Mouse (Mus musculus) testis, adult 2 months (tissue): Measurements from ENCODE around the gene Cygb. TPM values are rescaled to one million over a fixed set of nuclear protein-coding genes. Genes with fewer than 3 reads are reported as not detected.

Experiments used
- H3K27ac ChIP-seq: fragments of 200-500 bp; 2 replicates; pipeline ENCODE4 v1.5.1; 2012; ENCODE audit warnings: low read depth, low read length; ENCODE audit not compliant: control insufficient read depth, insufficient read depth
- H3K27me3 ChIP-seq: fragments of 200-500 bp; 2 replicates; pipeline ENCODE4 v1.6.1; 2012; ENCODE audit warnings: mild to moderate bottlenecking, low read length, moderate library complexity; ENCODE audit not compliant: control insufficient read depth, insufficient read depth
- H3K36me3 ChIP-seq: fragments of 200-500 bp; 2 replicates; pipeline ENCODE4 v1.6.1; 2012; ENCODE audit warnings: mild to moderate bottlenecking, low read length; ENCODE audit not compliant: control insufficient read depth, insufficient read depth
- H3K4me1 ChIP-seq: fragments of 200-500 bp; 2 replicates; pipeline ENCODE4 v1.6.1; 2012; ENCODE audit warnings: low read length; ENCODE audit not compliant: control insufficient read depth, insufficient read depth
- H3K4me3 ChIP-seq: fragments of 200-500 bp; 2 replicates; pipeline ENCODE4 v1.5.1; 2012; ENCODE audit warnings: low read depth, mild to moderate bottlenecking, low read length, moderate library complexity, mixed read lengths; ENCODE audit not compliant: control insufficient read depth
- CTCF ChIP-seq: fragments of 200-500 bp; IDR thresholded peaks from 2 replicates; pipeline ENCODE4 v1.5.1; 2012; ENCODE audit warnings: low read depth, mild to moderate bottlenecking, inconsistent platforms, low read length, moderate library complexity; ENCODE audit not compliant: control insufficient read depth, insufficient read depth, insufficient replicate concordance
- POLR2A ChIP-seq: fragments of 200-500 bp; IDR thresholded peaks from 2 replicates; pipeline ENCODE4 v1.6.1; 2012; ENCODE audit warnings: low read depth, mild to moderate bottlenecking, inconsistent platforms, low read length, moderate library complexity; ENCODE audit not compliant: control insufficient read depth
- polyA plus RNA-seq: library from polyadenylated mRNA; depleted of rRNA; stranded (reverse); fragments of >200 nt; gene quantifications from 2 replicates; pipeline ENCODE4 v1.2.3, GENCODE M21; 2012

Cygb gene
- polyA plus RNA-seq, 1 experiment = 3.7 TPM

DNA sequence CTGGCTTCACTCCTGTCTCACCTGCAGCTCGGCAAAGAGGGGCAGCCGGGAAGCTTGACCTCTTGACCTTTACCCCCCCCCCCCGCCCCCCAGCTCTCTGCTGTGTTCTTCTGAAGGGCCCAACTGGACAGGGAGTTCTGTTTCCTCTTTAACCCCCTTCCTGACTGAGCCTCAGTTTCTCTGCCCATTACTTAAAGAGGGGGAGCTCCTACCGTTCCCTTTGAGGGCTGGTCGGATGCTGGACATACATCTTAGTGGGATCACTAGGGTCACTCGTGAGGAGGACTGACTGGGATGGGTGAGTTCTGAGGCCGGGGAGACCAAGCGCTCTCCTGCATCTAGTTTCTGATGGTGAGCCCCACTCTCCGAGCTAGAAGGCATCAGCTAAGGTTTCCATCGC, 879 bp downstream of the Cygb start, which contains the start of gene Prcd:
Gene Prcd, plus strand, starts transcription at position 301 of the 400 bp plus-strand sequence.
- H3K27ac ChIP-seq = no peak within 1 kb of the TSS
- no peaks in the 10 kb centered on the region for H3K27me3 ChIP-seq
- H3K36me3 ChIP-seq = no peaks in the 10 kb centered on the region
- H3K4me1 ChIP-seq = peaks cover 30% of the 10 kb centered on the region
- peak within 1 kb of the TSS; percentile 53 for H3K4me3 ChIP-seq
- TF ChIP-seq POLR2A (no peak), CTCF (no peak)

DNA sequence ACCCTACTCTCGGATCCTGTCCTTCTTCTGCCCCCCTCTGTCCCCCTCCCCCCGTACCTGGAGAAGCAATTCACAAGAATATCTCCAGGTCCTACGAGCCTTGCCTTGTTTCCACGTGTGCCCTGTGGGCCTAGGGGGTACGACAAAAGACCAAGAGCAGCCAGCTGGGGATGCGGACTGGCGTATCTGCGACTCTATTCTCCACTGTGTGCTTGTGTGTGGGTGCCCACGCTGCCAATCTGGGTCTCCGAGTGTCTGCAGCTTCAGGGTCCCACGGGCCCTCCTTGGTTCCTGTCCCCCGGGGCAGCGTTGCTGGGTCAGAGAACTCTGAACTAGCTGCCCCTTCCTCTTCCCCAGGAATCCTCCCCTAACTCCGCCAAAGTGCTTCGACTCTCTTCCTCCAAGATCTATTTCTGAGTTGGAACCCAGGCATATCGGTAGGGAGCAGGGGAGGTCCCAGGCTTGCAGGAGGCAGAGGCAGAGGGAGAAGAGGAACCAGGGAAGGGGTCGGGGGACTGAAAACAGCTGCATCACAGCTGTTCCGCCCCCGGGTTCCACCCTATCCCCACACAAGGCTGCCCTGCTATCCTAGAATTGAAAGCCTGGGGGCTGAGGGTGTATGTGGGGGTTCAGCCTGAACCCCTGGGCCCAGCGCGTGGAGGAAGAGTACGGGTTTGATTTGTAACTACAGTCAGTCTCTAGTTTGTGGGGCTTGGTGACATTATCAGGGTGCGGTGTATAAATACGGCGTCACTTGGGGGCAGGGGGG, 1.6 kb downstream of the Cygb start:
- H3K4me3 ChIP-seq = no peak overlapping the region; the same call in 1 of the 2 replicates
- no peaks in the 10 kb centered on the region for H3K27me3 ChIP-seq
- peaks cover 24% of the 10 kb centered on the region for H3K4me1 ChIP-seq
- no peak overlapping the region for H3K27ac ChIP-seq
- TF ChIP-seq CTCF = no peak
- no peak for TF ChIP-seq POLR2A
- no peaks in the 10 kb centered on the region for H3K36me3 ChIP-seq

DNA sequence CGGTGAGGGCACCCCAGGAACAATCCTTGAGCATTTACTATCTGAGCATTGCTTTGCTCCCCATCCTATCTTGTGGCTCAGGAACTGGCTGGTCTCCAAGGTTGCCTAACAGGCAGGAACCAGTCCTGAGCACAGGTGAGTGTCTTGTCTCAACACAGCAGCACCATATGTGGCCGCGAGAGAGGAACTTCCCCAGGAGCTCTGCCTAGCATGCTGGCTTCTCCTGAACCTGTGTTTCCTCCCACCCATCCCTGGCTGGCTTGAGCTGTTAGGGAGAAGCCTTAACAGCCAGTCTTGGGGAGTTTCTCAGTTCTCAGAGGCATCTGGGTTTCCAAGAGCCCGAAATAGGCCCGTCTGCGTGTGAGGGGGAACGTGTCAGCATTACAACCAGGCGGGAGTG, 2.8 kb downstream of the Cygb start:
- no peak overlapping the region for H3K27ac ChIP-seq
- no peak overlapping the region for H3K4me3 ChIP-seq
- no peaks in the 10 kb centered on the region for H3K27me3 ChIP-seq
- H3K4me1 ChIP-seq = peaks cover 19% of the 10 kb centered on the region
- no peaks in the 10 kb centered on the region for H3K36me3 ChIP-seq
- TF ChIP-seq CTCF = no peak
- TF ChIP-seq POLR2A = no peak

DNA sequence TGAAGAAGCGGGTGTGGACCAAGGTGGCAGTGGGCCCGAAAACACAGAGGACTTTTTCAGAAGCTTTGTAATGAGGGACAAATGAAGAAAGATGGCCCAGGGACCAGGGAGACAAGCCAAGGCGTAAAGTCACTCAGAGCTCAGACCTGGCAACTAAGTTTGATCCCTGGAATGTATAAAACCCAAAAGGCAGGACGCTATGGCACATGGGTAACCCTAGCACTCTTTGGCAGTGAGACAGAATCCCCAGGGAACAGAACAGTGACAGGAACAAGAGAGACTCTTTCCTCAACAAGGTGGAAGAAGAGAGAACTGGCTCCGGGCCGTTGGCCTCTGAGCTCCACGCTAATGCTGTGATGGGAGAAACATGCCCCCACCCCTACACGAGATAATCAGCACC, 3.3 kb downstream of the Cygb start:
- TF ChIP-seq CTCF (no peak), POLR2A (no peak)
- Histone ChIP-seq H3K27ac (no peak overlapping the region), H3K4me3 (no peak overlapping the region), H3K4me1 (peaks cover 19% of the 10 kb centered on the region), H3K36me3 (no peaks in the 10 kb centered on the region), H3K27me3 (no peaks in the 10 kb centered on the region)

DNA sequence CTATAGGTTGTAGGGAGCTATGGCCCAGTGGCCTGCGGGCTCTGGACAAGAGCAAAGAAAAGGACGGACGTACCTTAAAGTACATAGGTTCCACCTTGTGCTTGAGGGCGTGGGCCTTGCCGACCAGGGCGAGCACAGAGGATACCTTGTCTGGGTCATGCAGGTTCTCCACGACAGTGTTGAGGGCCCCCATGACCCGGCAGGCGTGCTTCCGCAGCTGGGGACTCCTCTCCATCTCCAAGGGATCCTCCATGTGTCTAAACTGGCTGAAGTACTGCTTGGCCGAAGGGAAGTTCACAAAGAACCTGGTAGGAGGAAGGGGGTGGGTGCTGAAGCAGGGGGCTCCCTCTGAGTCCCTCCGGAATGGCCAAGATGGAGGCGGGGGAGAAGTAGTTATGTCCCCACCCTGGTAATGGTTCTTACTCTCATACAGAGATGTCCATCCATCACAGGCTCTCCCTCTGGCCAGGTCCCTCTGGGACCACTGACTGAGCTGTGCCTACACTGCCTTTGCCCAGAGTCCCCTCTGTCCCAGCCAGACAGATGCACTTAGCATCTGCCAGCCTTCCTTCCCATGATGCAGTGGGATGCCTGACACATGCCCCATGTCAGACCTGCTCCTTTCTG, 4.3 kb downstream of the Cygb start:
- Histone ChIP-seq H3K4me1 (peaks cover 17% of the 10 kb centered on the region), H3K4me3 (no peak overlapping the region), H3K27ac (no peak overlapping the region), H3K27me3 (no peaks in the 10 kb centered on the region), H3K36me3 (no peaks in the 10 kb centered on the region)
- TF ChIP-seq CTCF = no peak
- TF ChIP-seq POLR2A = no peak

DNA sequence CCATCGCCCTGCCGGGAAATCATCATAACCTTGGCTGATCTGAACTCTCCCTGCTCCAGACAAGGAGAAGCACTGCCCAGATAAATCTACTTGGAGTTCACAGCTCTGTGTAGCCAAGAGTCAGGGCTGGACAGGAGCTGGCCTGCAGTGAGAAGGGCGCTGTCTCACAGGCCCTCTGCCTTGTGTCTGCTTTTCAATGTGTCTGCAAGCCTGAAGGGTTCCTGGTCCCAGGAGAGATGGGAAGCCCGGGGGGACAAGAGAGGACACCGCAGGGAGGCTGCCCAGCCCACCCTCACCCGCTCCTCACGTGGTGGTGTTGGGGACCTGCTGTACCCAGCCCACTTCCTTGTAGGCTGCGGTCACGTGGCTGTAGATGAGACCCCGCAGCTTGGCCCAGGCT, 5.1 kb downstream of the Cygb start:
- H3K27ac ChIP-seq = peak overlapping the region; percentile 32; the same call in 1 of the 2 replicates
- no peak overlapping the region for H3K4me3 ChIP-seq
- TF ChIP-seq CTCF (no peak), POLR2A (0 out of 2 replicates have a peak, but pooled peaks have one; percentile 19)
- peaks cover 14% of the 10 kb centered on the region for H3K4me1 ChIP-seq
- H3K36me3 ChIP-seq = no peaks in the 10 kb centered on the region
- H3K27me3 ChIP-seq = no peaks in the 10 kb centered on the region

DNA sequence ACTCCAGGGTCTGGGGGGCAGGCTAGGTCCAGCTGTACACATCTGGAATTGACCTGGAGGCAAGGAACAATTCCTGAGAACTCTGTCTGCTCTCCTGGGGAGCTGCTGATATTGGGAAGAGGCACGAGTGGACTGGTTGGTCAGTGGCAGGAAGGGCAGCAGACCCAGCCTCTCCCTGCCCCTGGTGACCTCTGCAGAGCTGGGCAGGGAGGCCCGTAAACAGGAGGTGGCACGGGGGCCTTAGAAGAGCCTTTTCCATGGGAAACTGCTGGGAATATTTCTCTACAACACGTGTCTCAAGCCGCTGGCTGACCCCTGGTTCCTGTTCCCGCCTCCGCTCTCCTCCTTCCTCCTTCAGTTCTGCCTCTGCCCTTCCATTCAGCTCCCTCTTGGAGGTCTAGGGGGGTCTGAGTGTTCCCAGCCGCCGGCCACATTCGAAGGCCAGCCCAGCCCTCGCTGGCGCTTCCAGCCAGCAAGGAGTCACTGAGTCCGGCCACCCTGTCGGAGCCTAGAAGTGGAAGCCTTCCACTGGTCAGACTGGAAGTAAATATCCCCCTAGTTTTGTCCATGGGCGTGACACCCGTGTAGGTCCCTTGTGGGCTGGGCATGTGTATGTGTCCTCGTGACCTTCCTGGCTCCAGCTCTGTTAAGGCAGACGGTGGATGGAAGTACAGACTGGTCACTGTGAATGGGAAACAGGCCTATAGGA, 5.7 kb downstream of the Cygb start:
- peaks cover 17% of the 10 kb centered on the region for H3K4me1 ChIP-seq
- H3K4me3 ChIP-seq = no peak overlapping the region

More for the DNA sequence above, 5.7 kb downstream of the Cygb start:
- Histone ChIP-seq H3K27ac (peak overlapping the region; percentile 67), H3K27me3 (no peaks in the 10 kb centered on the region), H3K36me3 (no peaks in the 10 kb centered on the region)
- TF ChIP-seq POLR2A (no peak), CTCF (no peak)
